ENCODE assay signal across 19 mouse cellular contexts in the genomic region with DNA sequence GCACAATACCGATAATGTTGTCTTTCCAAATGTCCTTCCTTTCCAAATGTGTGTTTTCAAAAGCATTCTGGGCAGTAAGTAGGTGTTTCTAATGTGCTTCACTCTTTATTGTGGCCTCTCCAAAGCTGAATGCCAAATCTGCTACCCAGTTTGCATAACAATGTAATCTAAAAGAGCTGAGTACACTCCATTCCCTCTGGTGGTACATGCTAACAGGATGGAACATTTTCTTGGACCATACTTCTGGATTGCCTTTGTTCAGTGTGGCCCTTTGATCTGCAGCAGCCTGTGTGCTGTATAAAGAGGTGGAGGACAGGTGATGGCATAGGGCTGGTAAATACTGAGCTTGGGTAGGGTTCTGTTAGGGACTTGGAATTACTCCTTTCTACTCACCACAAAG.
"Had no signal": no experiment of that assay in that cellular context is flagged by ENCODE, and none has a peak within 500 bp of the region (broad histone marks: within the 10 kb centered on the region; RNA-seq: fewer than 3 reads in every experiment).

No protein-coding gene starts in this region.

- H3K4me2 ChIP-seq: liver, embryonic 15.5 days; lung, embryonic 15.5 days; midbrain, embryonic 12.5 days; midbrain, embryonic 15.5 days; neural tube, embryonic 12.5 days had no signal

- H3K9me3 ChIP-seq: liver, embryonic 15.5 days; lung, embryonic 15.5 days; midbrain, embryonic 12.5 days; midbrain, embryonic 15.5 days; neural tube, embryonic 12.5 days had no signal

- H3K27ac ChIP-seq: liver, embryonic 15.5 days; lung, embryonic 15.5 days; macrophage; midbrain, embryonic 12.5 days; midbrain, embryonic 15.5 days; neural tube, embryonic 12.5 days had no signal

- H3K9ac ChIP-seq: liver, embryonic 15.5 days; liver, postnatal 0 days; lung, embryonic 15.5 days; midbrain, embryonic 12.5 days; midbrain, embryonic 15.5 days; neural tube, embryonic 12.5 days had no signal

- H3K36me3 ChIP-seq: liver, embryonic 15.5 days; lung, embryonic 15.5 days; midbrain, embryonic 12.5 days; midbrain, embryonic 15.5 days; neural tube, embryonic 12.5 days had no signal

- DNase-seq: liver, postnatal 0 days; lung, adult 2 months; lung, postnatal 14 days; lung, postnatal 36 days; right cerebral cortex, adult 18-20 months; right cerebral cortex, postnatal 25 days; right cerebral cortex, postnatal 4 days; spleen, adult 18-20 months; thymus, adult 18-20 months; thymus, postnatal 14 days; thymus, postnatal 36 days had no signal

- H3K4me1 ChIP-seq: liver, embryonic 15.5 days; lung, embryonic 15.5 days; megakaryocyte, embryonic 14.5 days; midbrain, embryonic 15.5 days; neural tube, embryonic 12.5 days had no signal

- H3K4me3 ChIP-seq: liver, embryonic 15.5 days; lung, embryonic 15.5 days; megakaryocyte, embryonic 14.5 days; midbrain, embryonic 12.5 days; midbrain, embryonic 15.5 days; neural tube, embryonic 12.5 days had no signal

- ATAC-seq: liver, postnatal 0 days; lung, postnatal 0 days; midbrain, embryonic 15.5 days had no signal

- H3K27me3 ChIP-seq: liver, embryonic 15.5 days; lung, embryonic 15.5 days; megakaryocyte, embryonic 14.5 days; midbrain, embryonic 12.5 days; midbrain, embryonic 15.5 days; neural tube, embryonic 12.5 days had no signal
